Mouse (Mus musculus): ENCODE data around the gene Hist2h4. TPM values are rescaled to one million over a fixed set of nuclear protein-coding genes. Genes with fewer than 3 reads are reported as not detected.
A peak's percentile ranks its signal among the peaks of the same experiment; 100 is the strongest.
"Not testable (repeated sequence)": the region's sequence is repeated elsewhere in the genome, so short reads cannot be mapped to it uniquely, and the experiment has no call there.

The Hist2h4 gene
- polyA plus RNA-seq, 1 experiment from 2014 or later = 5.0 TPM

GRCm38 (mm10) chr3:96222774-96223173 lies 40.3 kb downstream of the Hist2h4 start:
- H3K27me3 ChIP-seq (replicated peaks; ENCODE audit: control insufficient read depth, insufficient read depth, low read length) = no peaks in the 10 kb centered on the region
- peak overlapping the region; percentile 86 for H3K9ac ChIP-seq (ENCODE audit: low read depth, low read length)
- WGBS = 88% methylated on average over 4 of the region's 4 CpGs
- ATAC-seq (replicated peaks; ENCODE audit: low FRiP score) = no peak
- peaks cover 33% of the 10 kb centered on the region for H3K4me1 ChIP-seq (replicated peaks; ENCODE audit: control insufficient read depth, insufficient read depth, low read length)
- H3K36me3 ChIP-seq (ENCODE audit: control insufficient read depth, insufficient read depth, low read length) = no peaks in the 10 kb centered on the region
- no peak for DNase-seq (ENCODE audit: low spot score)
- peak overlapping the region; percentile 61 for H3K4me3 ChIP-seq (ENCODE audit: low read depth, low read length)
- H3K27ac ChIP-seq (ENCODE audit: low read depth, low read length) = peak overlapping the region; percentile 100; the same call in 1 of the 2 replicates
- no peaks in the 10 kb centered on the region for H3K9me3 ChIP-seq (ENCODE audit: control insufficient read depth, low read length)
- H3K4me2 ChIP-seq = peak overlapping the region; percentile 92

- H3K9me3 ChIP-seq (ENCODE audit: control insufficient read depth, low read length) = no peaks in the 10 kb centered on the region
- peak overlapping the region; percentile 61 for H3K4me3 ChIP-seq (ENCODE audit: low read depth, low read length)
- H3K4me2 ChIP-seq = peak overlapping the region; percentile 92
- H3K36me3 ChIP-seq (ENCODE audit: control insufficient read depth, insufficient read depth, low read length) = no peaks in the 10 kb centered on the region
- peak overlapping the region; percentile 100 for H3K27ac ChIP-seq (ENCODE audit: low read depth, low read length)
- H3K27me3 ChIP-seq (replicated peaks; ENCODE audit: control insufficient read depth, insufficient read depth, low read length) = no peaks in the 10 kb centered on the region
- peaks cover 33% of the 10 kb centered on the region for H3K4me1 ChIP-seq (replicated peaks; ENCODE audit: control insufficient read depth, insufficient read depth, low read length)
- ATAC-seq (replicated peaks; ENCODE audit: low FRiP score) = no peak
- H3K9ac ChIP-seq (ENCODE audit: low read depth, low read length) = peak overlapping the region; percentile 86
- WGBS = 29% methylated on average over 9 of the region's 9 CpGs
- DNase-seq (ENCODE audit: low spot score) = peak; percentile 52
Measured at GRCm38 (mm10) chr3:96221640-96222038, 41.5 kb downstream of the Hist2h4 start.

- under 1% methylated on average over 43 of the region's 43 CpGs for WGBS
- H3K9ac ChIP-seq (ENCODE audit: low read depth, low read length) = peak within 1 kb of the TSS; percentile 98
- peak within 1 kb of the TSS; percentile 92 for H3K4me2 ChIP-seq
- H3K27me3 ChIP-seq (replicated peaks; ENCODE audit: control insufficient read depth, insufficient read depth, low read length) = no peaks in the 10 kb centered on the region
- peak within 1 kb of the TSS; percentile 61 for H3K4me3 ChIP-seq (ENCODE audit: low read depth, low read length)
- no peaks in the 10 kb centered on the region for H3K9me3 ChIP-seq (ENCODE audit: control insufficient read depth, low read length)
- peak within 1 kb of the TSS; percentile 100 for H3K27ac ChIP-seq (ENCODE audit: low read depth, low read length)
- peaks cover 31% of the 10 kb centered on the region for H3K4me1 ChIP-seq (replicated peaks; ENCODE audit: control insufficient read depth, insufficient read depth, low read length)
- DNase-seq (ENCODE audit: low spot score) = peak; percentile 84
- ATAC-seq (replicated peaks; ENCODE audit: low FRiP score) = peak; percentile 92
- H3K36me3 ChIP-seq (ENCODE audit: control insufficient read depth, insufficient read depth, low read length) = no peaks in the 10 kb centered on the region
Measured at GRCm38 (mm10) chr3:96220765-96221639, 42.1 kb downstream of the Hist2h4 start, which contains the start of the genes Hist2h2ac and Hist2h2be. Gene Hist2h2ac, minus strand, starts transcription at chr3:96220880. Gene Hist2h2be, plus strand, starts transcription at chr3:96221119.

GRCm38 (mm10) chr3:96220131-96220764 lies 42.9 kb downstream of the Hist2h4 start:
- ATAC-seq (replicated peaks; ENCODE audit: low FRiP score) (peak; percentile 9), DNase-seq (ENCODE audit: low spot score) (peak; percentile 79)
- H3K9me3 ChIP-seq (ENCODE audit: control insufficient read depth, low read length); H3K36me3 ChIP-seq (ENCODE audit: control insufficient read depth, insufficient read depth, low read length); H3K27me3 ChIP-seq (replicated peaks; ENCODE audit: control insufficient read depth, insufficient read depth, low read length): not testable (repeated sequence)
- peak overlapping the region; percentile 61 for H3K4me3 ChIP-seq (ENCODE audit: low read depth, low read length)
- H3K9ac ChIP-seq (ENCODE audit: low read depth, low read length) = peak overlapping the region; percentile 98
- H3K4me1 ChIP-seq (replicated peaks; ENCODE audit: control insufficient read depth, insufficient read depth, low read length) = peaks cover 26% of the 10 kb centered on the region
- under 1% methylated on average over 26 of the region's 47 CpGs for WGBS
- peak overlapping the region; percentile 92 for H3K4me2 ChIP-seq
- peak overlapping the region; percentile 100 for H3K27ac ChIP-seq (ENCODE audit: low read depth, low read length)

DNA sequence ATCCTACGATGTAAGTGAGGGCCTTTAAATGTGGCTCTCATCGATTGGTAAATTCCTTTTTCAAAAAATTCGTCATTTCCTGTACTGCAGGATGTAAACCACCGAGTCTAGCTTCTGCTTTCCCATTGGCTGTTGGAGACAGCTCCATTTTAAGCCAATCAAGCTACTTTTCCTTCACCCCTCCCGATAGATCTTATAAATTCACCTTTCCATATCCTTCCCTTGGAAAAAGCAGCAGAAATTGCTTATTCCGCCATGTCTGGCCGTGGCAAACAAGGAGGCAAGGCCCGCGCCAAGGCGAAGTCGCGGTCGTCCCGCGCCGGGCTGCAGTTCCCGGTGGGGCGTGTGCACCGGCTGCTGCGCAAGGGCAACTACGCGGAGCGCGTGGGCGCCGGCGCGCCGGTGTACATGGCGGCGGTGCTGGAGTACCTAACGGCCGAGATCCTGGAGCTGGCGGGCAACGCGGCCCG lies 43.4 kb downstream of the Hist2h4 start, which contains the start of the genes Bola1 and Hist2h2ab:
TSS of gene Bola1 (minus strand) at position 49 of the 470 bp plus-strand sequence.
TSS of gene Hist2h2ab (plus strand) at position 205 of the 470 bp plus-strand sequence.
- Histone ChIP-seq H3K27me3 (replicated peaks; ENCODE audit: control insufficient read depth, insufficient read depth, low read length) (no peaks in the 10 kb centered on the region), H3K4me3 (ENCODE audit: low read depth, low read length) (peak within 1 kb of the TSS; percentile 61), H3K36me3 (ENCODE audit: control insufficient read depth, insufficient read depth, low read length) (no peaks in the 10 kb centered on the region), H3K9ac (ENCODE audit: low read depth, low read length) (peak within 1 kb of the TSS; percentile 98), H3K27ac (ENCODE audit: low read depth, low read length) (peak within 1 kb of the TSS; percentile 100), H3K4me1 (replicated peaks; ENCODE audit: control insufficient read depth, insufficient read depth, low read length) (peaks cover 22% of the 10 kb centered on the region), H3K4me2 (peak within 1 kb of the TSS; percentile 92), H3K9me3 (ENCODE audit: control insufficient read depth, low read length) (no peaks in the 10 kb centered on the region)
- WGBS = under 1% methylated on average over 37 of the region's 37 CpGs
- ATAC-seq (replicated peaks; ENCODE audit: low FRiP score) (peak; percentile 74), DNase-seq (ENCODE audit: low spot score) (peak; percentile 80)

- 0 out of 2 replicates have a peak, but pooled peaks have one; percentile 3 for ATAC-seq (replicated peaks; ENCODE audit: low FRiP score)
- 0% methylated on average over 12 of the region's 12 CpGs for WGBS
Measured at GRCm38 (mm10) chr3:96219191-96219641, 43.9 kb downstream of the Hist2h4 start.

More at GRCm38 (mm10) chr3:96219191-96219641, 43.9 kb downstream of the Hist2h4 start:
- Histone ChIP-seq H3K9ac (ENCODE audit: low read depth, low read length) (peak overlapping the region; percentile 98), H3K27me3 (replicated peaks; ENCODE audit: control insufficient read depth, insufficient read depth, low read length) (no peaks in the 10 kb centered on the region), H3K4me1 (replicated peaks; ENCODE audit: control insufficient read depth, insufficient read depth, low read length) (peaks cover 22% of the 10 kb centered on the region), H3K4me2 (peak overlapping the region; percentile 92), H3K36me3 (ENCODE audit: control insufficient read depth, insufficient read depth, low read length) (no peaks in the 10 kb centered on the region), H3K4me3 (ENCODE audit: low read depth, low read length) (peak overlapping the region; percentile 61), H3K9me3 (ENCODE audit: control insufficient read depth, low read length) (no peaks in the 10 kb centered on the region), H3K27ac (ENCODE audit: low read depth, low read length) (peak overlapping the region; percentile 100)
- peak; percentile 64 for DNase-seq (ENCODE audit: low spot score)

Small RNA genes lying within 50 kb of the gene (microRNA-seq; reads per million reads assigned to microRNA genes)
- gene Gm44492 (ENCODE audit: borderline number of aligned reads) = not detected
- not detected for gene Gm47311 (ENCODE audit: borderline number of aligned reads)
- gene Gm47313 (ENCODE audit: borderline number of aligned reads) = not detected

Other genes starting within 250 kb of the Hist2h4 start
- gene Vps45, start 204.8 kb downstream of the Hist2h4 start, polyA plus RNA-seq (2014; fragmentation: Nextera tagmentation; extraction: Ambion mirVana) = 17.4 and 18.5 TPM in 2 replicates
- gene Otud7b, start 158.8 kb downstream of the Hist2h4 start, polyA plus RNA-seq (2014; fragmentation: Nextera tagmentation; extraction: Ambion mirVana) = 7.1 and 7.9 TPM in 2 replicates
- 6.8 and 8.8 TPM in 2 replicates for gene Mtmr11, start 101.3 kb downstream of the Hist2h4 start, polyA plus RNA-seq (2014; fragmentation: Nextera tagmentation; extraction: Ambion mirVana)
- gene Sf3b4, start 91.0 kb downstream of the Hist2h4 start, polyA plus RNA-seq (2014; fragmentation: Nextera tagmentation; extraction: Ambion mirVana) = 220 and 243 TPM in 2 replicates
- gene Sv2a, start 82.2 kb downstream of the Hist2h4 start, polyA plus RNA-seq (2014; fragmentation: Nextera tagmentation; extraction: Ambion mirVana) = 3.5 and 4.3 TPM in 2 replicates
- gene Bola1, start 43.6 kb downstream of the Hist2h4 start, polyA plus RNA-seq (2014; fragmentation: Nextera tagmentation; extraction: Ambion mirVana) = 93.8 and 98.8 TPM in 2 replicates
- gene Hist2h2ab, start 43.4 kb downstream of the Hist2h4 start, polyA plus RNA-seq (2014; fragmentation: Nextera tagmentation; extraction: Ambion mirVana) = 0.92 TPM in 1 of 2 replicates, not detected in the other
- 13.7 and 14.7 TPM in 2 replicates for gene Hist2h2ac, start 42.4 kb downstream of the Hist2h4 start, polyA plus RNA-seq (2014; fragmentation: Nextera tagmentation; extraction: Ambion mirVana)
- 7.7 and 7.9 TPM in 2 replicates for gene Hist2h2be, start 42.2 kb downstream of the Hist2h4 start, polyA plus RNA-seq (2014; fragmentation: Nextera tagmentation; extraction: Ambion mirVana)
- gene Hist2h3c2, start 24.2 kb downstream of the Hist2h4 start, polyA plus RNA-seq (2014; fragmentation: Nextera tagmentation; extraction: Ambion mirVana) = 5.8 and 8.0 TPM in 2 replicates
- 27.8 and 34.5 TPM in 2 replicates for gene Hist2h2aa2, start 23.0 kb downstream of the Hist2h4 start, polyA plus RNA-seq (2014; fragmentation: Nextera tagmentation; extraction: Ambion mirVana)
- gene Hist2h2aa1, start 17.8 kb downstream of the Hist2h4 start, polyA plus RNA-seq (2014; fragmentation: Nextera tagmentation; extraction: Ambion mirVana) = 12.1 and 12.7 TPM in 2 replicates
- gene Hist2h3c1, start 16.6 kb downstream of the Hist2h4 start, polyA plus RNA-seq (2014; fragmentation: Nextera tagmentation; extraction: Ambion mirVana) = 0.93 and 1.5 TPM in 2 replicates
- 45.6 and 60.2 TPM in 2 replicates for gene Hist2h3b, start 5.3 kb upstream of the Hist2h4 start, polyA plus RNA-seq (2014; fragmentation: Nextera tagmentation; extraction: Ambion mirVana)
- 15.1 and 18.9 TPM in 2 replicates for gene Hist2h2bb, start 6.4 kb upstream of the Hist2h4 start, polyA plus RNA-seq (2014; fragmentation: Nextera tagmentation; extraction: Ambion mirVana)
- gene Fcgr1, start 30.7 kb upstream of the Hist2h4 start, polyA plus RNA-seq (2014; fragmentation: Nextera tagmentation; extraction: Ambion mirVana) = 4.1 TPM in 2 replicates
- gene BC107364, start 189.0 kb upstream of the Hist2h4 start, polyA plus RNA-seq (2014; fragmentation: Nextera tagmentation; extraction: Ambion mirVana) = not detected in 2 replicates